Mouse (Mus musculus): Measurements from ENCODE around the gene Clca2.
"Not testable (repeated sequence)": the region's sequence is repeated elsewhere in the genome, so short reads cannot be mapped to it uniquely, and the experiment has no call there.

Gene Clca2

DNA sequence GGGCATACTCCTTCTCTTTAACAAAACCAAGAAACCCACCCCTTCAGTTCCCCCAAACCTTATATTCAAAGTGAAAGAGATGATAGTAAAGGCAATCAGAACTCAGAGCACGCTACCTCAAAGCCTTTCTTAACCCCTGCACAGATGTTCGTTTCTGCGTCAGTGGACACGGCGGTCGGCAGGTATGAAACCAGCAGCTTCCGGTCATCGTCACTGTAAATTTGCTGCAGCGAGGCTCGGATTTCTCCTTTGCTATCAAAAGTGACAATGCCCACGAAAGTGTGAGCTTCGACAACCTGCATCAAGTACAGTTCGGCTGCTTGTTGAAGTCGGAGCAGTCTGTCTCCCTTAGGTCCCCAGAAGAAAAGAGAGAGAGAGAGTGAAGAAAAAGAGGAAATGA lies 13.1 kb downstream of the Clca2 start:
- DNase-seq (ENCODE audit: extremely low spot score, low spot score) = no peak

DNA sequence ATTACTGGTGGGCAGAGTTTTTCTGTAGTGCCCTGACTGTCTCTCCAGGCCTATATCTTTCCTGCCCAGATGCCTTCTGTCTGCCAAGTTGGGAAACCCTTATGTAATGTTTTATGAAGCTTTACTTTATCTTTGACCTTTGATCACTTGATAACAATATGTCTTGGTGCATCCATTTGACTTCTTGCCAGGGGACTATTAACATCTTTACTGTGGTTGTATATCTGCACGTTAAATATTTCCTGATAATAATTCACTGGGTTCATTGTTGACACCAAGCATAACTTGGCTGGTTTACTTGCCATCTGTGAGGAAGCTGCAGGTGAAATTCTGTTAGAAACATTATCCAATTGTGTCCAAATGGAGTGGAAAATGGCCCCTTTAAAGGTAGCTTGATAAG lies 16.2 kb downstream of the Clca2 start:
- no peak for DNase-seq (ENCODE audit: extremely low spot score, low spot score)

DNA sequence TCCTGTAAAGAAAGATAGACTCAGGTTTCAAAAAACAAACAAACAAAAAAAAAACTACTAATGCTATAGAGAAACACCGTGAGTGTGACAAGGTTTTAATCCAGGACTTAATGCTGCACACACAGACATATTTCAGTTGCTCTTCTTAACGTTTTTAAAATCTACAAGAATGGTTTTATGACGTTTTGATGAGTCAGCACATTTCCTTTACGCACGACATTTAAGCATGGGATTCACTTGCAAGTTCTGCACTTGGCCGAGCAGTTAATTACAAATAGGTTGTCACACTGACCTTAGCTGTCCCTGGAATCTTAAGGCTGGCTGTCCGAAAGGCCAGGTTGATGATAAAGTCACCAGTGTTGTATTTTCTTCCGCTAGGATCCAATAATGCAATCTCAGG lies 18.3 kb downstream of the Clca2 start:
- no peak for DNase-seq (ENCODE audit: extremely low spot score, low spot score)

DNA sequence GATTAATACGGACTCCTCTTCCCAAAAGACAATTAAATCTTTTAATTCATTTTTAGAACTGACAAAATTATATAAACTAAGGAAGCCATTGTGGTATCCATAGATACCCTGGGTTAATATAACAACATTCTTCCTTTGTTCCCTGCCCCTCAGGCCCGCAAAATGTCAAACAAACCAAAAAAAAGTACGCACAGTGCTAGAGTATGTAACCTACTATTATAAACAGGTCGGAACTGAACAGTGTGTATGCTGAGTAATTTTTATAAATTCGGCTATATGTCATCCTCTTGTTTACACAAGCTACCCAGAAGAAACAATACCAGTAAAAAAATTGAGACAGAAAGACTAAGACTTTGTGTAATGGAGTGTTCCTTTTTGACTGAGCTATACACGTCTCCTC lies 20.8 kb downstream of the Clca2 start:
- no peak for DNase-seq (ENCODE audit: extremely low spot score, low spot score)

DNA sequence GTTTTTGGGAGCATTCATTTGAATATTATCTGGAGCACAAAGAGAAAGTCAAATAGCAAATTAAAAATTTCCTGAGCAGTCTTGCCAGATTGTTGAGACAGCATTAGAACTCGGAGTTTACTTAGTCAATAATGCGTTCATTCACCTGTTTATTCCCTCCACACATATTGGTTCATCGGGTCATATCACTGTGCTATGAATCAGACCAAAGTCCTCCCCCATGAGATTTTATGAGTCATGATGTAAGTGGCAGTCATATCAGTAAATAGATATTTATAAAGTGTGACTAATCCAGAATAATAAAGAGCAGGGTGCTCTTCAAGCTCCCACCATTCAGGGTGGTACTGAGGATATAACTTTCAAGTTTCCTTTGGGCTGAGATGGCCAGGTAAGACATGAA lies 26.9 kb downstream of the Clca2 start:
- no peak for DNase-seq (ENCODE audit: extremely low spot score, low spot score)

DNA sequence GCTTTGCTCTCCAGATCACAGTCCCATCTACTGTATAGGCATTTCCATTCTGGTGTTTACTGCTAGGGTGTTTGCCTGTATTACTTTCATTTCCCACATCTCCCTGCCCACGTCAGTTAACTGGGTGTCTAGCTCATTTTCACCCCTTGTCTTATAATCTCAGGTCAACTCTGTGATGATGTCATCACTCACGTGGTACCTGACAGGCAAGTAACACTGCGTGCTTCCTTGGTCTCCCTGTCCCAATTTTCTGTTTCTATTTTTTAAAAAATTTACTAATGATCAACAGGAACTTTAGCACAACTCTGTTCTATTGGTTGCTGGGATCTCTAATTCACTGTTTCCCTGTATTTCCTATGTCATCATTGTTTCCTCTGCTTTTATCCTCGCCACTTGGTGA lies 30.3 kb downstream of the Clca2 start:
- no peak for DNase-seq (ENCODE audit: extremely low spot score, low spot score)

DNA sequence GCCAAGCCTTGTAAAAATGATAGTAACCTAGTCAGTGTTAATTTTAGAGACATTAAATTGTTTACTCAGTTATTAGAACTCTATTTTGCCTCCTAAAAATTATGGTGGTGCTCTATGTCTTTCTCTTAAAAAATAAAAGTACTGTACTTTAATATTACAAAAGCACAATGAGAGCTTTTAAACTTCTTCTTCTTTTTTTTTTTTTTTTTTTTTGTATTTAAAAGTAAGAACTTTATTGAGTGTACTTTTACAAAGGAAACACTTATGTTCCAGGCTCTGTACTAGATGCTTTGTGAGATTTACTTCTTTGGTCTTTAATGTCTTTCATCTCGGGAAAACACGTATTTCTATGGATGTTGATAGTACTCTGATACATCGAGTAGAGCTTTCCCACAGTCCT lies 44.1 kb downstream of the Clca2 start:
- DNase-seq (ENCODE audit: extremely low spot score, low spot score) = not testable (repeated sequence)

DNA sequence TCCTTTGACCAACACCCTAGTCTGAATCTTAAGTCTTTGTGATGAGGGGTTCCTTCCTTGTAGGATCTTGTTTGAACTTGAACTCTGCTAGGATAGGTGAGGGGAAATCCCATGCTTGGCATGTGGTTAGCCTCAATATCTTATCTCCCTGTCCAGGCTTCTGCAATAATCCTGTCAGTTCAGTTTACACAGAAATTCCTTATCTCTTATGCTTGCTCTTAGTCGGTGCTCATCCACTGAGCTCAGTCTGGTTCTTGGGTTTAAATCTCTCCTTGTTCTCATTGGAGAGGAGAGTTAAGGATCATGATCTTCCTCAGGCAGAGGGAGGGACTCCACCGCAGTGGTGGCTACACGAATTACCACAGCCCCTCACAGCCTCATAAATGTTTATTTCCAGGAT lies 49.4 kb downstream of the Clca2 start:
- DNase-seq (ENCODE audit: extremely low spot score, low spot score) = no peak

DNA sequence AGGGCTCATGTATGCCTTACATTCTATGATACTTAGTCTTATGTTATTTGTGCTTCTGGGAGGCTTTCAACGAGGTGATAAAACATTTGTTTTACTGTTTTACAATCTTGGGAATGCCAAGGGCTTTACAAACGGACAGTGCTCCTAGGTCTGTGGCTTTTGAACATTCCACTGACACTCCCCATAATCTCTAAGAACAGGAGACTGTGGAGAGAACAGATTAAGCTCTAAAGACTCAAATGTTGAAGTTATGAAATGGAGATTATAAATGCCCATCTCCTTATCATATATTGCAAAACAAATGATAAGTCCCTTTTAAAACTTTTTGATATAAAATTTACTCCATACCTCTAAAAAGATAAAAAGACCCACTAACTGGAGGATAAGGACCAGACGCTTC lies 60.4 kb downstream of the Clca2 start:
- DNase-seq (ENCODE audit: extremely low spot score, low spot score) = no peak

DNA sequence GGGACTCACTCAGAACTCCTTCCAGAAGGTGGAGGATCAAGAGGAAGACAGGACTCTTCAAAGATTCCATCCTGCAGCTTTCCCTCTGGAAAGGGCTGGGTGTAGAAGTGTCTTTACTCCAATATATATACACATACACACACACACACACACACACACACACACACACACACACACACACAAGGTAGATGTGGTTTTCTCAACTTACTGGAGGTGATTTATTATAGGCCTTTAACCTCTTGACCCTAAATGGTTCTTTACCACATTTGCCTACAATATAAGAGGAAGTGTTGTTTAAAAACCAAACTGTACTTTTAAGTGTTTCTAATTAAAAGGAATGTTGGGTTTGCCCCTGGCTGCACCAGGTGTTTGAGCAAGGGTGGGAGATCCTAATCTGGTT lies 66.6 kb downstream of the Clca2 start, which contains the start of gene Clca1:
Gene Clca1 (minus strand): TSS at position 101 of the 400 bp plus-strand sequence.
- DNase-seq (ENCODE audit: extremely low spot score, low spot score) = no peak

DNA sequence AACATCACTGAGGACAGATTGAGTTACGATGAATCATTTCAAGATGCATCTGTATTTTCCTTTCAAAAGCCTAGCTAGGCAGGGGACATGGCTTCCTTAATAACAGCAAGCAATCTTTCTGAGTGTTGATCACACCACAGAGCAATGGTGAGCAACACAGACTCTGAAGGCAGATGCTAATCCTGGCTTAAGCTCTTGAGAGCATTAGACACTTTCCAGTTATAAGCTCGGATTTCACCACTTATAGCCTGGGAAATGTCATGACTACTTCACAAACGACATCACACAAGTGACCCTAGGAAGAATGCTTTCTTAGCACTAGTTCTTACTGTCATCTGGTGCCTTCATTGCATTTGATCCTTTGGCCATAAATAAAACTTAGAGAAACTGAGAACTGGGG lies 71.2 kb downstream of the Clca2 start:
- DNase-seq (ENCODE audit: extremely low spot score, low spot score) = no peak

DNA sequence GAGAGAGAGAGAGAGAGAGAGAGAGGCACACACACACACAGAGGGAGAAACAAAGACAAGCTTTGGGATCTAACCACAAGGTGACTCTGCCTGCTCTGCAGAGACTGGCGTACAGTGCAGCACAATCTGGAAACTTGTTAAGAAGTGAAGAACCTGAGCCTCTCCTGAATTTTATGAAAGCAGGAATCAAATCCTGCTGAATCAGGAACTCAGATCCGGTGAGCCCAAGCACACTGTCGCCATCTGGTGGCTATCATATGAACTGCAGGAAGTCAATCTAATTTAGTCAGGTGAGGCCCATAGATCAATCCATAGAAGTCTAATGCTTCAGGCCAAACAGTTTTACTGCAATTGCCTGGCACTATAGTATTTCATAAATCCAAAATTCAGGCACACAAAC lies 72.5 kb downstream of the Clca2 start:
- peak; percentile 46 for DNase-seq (ENCODE audit: extremely low spot score, low spot score)
